Mouse (Mus musculus): Measurements from ENCODE around the gene Me3.

- TF ChIP-seq CTCF (IDR thresholded peaks at IDR 0.05; ENCODE audit: extremely low read depth, insufficient read depth, insufficient read length, insufficient replicate concordance) (no peak), POLR2A (IDR thresholded peaks at IDR 0.05; ENCODE audit: low read depth, low read length) (no peak)
Observed at GRCm38 (mm10) chr7:89630796-89631195, 1.4 kb upstream of the Me3 start.
